Mouse (Mus musculus) kidney, postnatal 4 days (tissue): ENCODE results near the gene Ccdc88c.

Source experiments
- DNase-seq, 2 experiments: peaks; one replicate each; pipeline ENCODE4 v3.0.0; 2021; ENCODE audit warnings: mixed read lengths in 2 of 2

Gene Ccdc88c

DNA sequence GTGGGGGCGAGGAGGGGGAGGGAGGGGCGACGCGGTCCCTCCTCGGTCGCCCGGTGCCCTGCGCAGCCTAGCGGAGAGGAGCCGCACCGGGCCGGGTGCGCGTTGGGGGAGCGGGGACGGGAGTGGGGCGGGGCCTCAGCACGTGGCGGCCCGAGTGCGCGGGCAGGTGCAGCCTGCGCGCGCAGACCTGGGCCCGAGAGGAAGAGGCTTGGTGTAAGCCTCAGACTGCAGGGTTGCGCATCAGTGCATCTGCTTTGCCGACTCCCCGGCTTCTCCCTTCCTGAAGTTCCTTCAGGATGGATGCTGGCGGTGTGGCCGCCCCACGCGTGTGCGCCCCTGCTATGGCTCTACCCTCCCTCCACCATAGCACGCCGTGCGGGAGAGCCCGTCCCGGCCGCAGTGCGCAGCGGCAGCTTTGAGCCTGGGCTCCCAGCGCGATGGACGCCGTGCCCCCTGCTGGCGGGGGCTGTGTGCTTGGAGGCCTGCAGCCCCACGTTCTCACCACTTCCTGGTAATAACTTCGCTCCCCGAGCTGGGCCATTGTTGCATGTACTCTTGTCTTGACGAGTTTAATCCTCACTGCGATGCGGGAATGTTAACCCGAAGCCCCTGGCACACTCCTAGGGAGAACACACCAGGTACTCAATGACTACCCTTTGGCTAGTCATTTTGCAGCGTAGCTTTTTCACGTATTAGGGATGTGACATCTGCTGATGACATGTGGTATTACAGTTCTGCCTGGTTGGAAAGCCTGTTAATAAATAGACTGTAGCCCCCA lies at the start of gene Ccdc88c:
TSS of gene Ccdc88c (minus strand) at position 103 of the 778 bp plus-strand sequence.
- DNase-seq: peak; percentile 87 to 93

DNA sequence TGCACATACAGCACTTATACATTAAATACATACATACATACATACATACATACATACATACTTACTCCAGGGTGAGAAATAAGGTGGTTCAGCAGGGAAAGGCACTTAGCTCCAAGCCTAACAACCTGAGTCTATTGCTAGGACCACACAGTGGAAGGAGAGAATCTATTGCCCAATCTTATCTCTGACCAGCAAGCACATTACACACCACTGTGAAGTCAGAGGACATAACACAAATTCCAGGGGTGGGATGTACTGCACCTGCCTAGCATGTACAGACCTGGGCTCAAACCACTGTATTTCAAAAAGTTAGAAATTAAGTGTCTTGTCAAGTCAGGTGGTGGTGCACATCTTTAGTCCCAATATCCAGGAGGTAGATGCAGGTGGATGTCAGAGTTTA lies 49.1 kb upstream of the Ccdc88c start:
- DNase-seq: no peak

DNA sequence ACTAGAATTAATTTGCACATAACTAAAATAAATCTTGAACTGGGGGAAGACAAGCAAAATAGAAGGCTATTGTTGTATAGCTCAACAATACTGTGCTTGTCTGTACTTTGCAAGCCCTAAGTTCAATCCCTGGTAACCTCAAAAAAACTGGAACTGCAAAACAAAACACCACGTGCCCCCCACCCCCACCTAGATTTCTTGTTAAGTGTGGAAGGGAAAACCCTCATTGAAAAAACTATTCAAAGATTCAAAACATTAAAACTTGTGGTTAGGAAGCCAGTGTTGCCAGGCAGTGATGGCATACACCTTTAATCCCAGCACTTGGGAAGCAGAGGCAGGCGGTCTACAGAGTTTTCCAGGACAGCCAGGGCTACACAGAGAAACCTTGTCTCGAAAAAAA lies 46.6 kb upstream of the Ccdc88c start:
- DNase-seq: no peak

DNA sequence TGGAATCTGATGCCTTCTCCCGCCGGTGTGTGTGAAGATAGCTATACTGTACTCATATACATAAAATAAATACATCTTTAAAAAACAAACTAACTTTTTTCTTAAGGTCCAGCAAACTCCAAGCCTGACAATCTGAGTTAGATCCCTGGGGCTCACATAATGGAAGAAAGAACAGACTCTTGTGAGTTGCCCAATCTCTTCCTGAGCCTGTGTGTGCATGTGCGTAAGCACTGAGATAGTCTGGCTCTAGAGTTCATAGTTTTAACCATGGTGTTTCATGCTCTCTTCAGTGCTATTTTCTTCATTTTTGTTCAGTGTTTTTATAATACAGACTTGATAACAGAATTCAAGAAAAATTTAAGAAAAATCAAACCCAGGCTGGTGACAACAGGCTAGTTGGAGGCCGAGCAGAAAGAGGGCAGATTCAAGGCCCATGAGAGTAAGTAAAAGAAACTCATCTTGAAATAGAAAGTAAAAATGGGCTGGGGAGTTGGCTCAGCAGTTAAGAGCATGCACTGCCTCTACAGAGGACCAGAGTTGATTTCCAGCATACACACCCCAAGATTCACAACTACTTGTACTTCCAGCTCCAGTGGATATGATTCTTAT lies 46.1 kb upstream of the Ccdc88c start:
- no peak for DNase-seq

DNA sequence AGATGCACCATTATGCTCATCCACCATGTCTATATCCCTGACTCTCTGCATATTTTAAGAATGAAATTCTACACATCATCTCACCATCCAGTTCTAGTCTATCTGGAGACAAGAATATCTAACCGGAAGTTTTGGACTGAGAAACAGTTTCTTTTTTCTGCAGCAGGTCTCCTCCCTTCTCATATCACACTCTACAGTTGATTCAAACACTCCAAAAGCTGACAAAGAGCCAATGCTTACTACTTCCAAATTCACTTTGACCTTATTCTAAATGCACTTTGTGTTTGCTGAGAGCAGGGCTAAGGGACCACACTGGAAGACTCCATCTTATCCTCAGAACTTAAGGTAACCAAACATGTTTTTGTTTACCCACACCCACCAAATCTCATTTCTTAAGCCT lies 41.0 kb upstream of the Ccdc88c start:
- DNase-seq: no peak

DNA sequence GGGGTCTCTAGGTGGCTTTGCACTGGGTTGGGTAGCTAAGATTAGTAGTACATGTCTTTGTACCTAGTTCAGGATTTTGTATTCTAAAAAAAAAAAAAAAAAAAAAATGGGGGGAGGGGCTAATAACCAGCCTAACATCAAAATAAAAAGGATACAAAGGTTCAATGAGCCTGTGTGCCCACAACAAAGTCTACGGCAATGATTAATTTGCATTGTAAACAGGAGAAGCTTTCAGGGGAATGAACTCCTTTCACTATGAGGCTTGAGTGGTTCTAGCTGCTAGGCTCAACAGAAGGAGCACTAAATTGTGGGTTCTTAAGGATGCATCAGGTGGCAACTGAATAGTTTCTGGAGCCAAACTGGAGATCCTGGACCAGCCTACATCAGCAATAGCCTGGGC lies 37.5 kb upstream of the Ccdc88c start:
- no peak for DNase-seq

DNA sequence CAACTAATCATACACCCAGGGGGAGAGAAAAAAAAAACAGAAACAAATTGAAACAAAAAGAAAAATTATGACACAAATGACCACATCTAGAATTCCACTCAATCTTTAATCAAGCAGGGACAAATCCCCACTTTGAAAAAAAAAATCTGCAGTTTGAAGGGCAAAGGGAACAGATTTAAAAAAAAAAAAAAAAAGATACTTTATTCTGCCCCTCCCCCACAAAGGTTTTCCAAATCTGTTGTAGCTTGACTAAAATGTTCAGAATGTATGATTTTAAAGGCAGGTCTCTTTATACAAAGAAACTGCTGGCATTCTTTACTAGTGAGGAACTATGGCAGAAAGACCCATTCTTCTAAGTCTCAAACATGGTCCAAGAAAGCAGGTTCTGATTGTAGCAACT lies 11.1 kb upstream of the Ccdc88c start:
- DNase-seq: no peak

DNA sequence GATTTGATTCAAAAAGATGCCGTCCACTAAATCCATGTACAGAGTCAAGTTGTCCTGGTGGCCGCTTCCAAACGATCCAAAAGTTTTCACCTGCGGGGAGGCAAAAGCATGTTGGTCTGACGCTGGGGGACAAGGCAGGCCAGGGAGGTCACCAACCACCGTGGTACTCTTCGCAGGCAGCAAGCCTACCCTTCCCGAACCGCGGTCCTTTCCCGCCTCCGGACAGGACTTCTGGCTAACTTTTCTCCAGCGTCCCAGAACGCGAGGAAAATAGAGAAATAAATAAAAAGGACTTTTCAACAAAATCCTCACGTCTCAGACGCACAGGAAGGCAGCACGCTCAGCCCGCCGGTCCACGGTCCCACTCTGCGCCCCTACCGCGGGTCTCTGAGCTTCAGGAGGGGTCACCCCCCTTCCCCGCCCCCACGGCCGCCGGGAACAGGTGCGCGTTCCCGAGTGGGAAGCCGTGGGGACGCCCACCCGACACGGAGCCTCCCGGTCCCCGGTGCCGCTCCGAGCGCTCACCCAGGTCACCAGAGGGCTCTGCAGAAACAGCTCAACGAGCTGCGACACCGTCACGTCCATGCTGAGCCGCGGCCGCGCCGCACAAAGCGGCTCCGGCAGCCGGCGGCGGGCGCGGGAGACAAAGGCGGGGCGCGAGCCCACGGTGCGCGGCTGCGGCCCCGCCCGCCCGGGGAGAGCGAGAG lies 456 bp downstream of the Ccdc88c start:
- DNase-seq: peak in 1 of 2 experiments; percentile 42

DNA sequence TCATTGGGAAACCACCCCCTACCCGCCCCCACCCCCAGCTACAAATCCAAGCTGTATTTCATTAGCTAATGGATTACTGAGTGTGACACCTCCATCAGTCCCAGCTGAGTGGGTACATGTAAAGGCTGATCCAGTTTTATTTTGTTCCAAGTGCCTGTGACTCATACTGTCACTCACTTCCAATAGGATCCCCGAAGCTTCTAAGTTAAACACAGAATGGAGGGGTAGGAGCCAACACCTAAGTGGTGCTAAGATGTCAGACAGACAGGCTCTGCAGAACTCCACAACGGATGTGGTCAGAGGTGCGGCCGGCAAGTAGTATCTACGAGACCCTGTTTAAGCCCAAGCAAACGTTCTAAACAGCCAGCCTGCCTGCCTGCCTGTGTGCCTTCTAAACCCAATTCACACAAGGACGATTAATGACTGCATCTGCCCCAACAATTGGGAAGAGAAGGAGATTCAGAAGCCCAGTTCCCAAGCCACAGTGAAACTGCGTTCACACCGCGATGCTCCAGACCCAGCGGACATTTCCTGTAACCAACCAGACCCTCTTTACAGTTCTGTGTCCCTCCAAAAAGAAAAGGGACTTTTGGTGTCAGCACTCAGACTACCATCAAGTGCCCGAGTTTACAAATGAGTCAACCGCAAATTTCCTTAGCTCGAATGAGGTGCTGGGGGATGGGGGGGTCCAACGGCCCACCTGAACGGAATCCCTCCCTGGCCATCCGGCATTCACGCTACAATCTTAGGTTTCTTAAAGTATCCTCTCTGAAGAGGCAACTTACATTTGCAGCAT lies 1.2 kb downstream of the Ccdc88c start:
- DNase-seq: peak in 1 of 2 experiments; percentile 41

DNA sequence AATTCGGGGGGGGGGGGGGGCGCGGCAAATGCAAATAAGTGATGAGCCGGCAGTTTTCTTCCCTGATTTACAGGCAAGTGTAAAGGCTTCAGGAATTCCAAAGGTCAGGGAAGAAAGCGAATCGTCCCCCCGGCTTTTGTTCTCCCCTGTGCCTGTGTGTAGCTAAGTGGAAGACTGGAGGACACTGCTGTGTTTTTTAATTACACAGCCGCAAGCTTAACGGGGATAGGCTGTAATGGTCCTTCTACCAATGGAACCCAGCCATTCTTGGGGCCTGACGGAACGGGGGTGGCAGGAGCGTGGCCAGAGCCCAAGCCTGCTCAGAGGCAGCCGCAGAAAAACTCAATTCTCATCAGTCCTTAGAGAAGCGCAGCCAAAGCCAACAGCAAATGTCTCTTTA lies 1.9 kb downstream of the Ccdc88c start:
- peak in 1 of 2 experiments; percentile 31 for DNase-seq

DNA sequence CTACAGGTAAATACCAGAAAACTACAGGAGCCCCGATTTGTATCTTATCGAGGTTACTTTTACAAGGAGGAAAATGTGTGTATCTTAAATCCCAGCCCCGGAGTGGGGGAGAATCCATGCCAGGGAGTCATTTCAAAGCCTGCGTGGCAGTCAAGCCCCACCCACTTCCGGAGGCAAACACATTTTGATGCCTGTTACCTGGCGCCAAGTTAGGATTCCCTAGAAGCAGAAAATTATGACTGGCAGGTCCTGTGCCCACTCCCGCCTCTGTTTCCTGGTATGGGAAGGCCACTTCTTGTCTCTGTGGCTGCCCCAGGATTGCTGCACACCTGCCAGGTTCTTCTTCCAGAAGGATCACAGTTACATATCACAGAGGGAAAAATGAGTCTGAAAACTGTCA lies 2.3 kb downstream of the Ccdc88c start:
- DNase-seq: peak in 1 of 2 experiments; percentile 33

DNA sequence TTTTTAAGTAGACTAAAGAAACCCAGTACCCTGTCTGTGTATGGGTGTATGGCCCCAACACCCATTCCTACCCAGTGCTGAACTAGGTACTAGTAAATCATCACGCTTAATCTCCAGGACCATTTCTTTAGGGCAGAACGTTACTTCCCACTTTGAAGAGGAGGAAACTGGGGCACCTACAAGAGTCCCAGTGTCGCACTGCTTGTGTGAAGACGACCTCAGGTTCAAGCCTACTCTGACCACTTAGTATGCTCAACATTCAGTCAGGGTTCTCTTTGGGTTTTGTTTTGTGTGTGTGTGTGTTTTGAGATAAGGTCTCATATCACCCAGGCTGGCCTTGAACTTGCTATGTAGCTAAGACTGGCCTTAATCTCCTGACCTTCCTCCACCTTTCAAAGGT lies 2.8 kb downstream of the Ccdc88c start:
- DNase-seq: no peak

DNA sequence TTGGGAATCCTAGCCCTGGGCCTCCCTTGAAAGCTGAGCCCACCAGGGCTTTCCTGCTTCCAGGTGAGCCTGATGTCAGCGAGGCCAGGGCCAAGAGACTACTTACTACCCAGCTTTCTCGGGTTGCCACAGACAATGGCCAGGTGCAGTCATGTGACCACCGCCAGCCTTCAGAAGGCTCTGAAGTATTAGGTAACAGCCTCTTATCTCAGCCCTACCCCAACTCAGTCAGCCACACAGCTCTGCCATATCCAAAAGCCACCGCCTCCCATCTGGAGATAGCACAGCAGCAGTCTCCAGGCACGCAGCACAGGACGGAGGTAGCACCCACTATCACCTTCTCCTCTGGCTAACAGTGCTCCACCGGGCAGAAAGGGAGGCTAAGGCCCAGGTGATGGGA lies 3.5 kb downstream of the Ccdc88c start:
- DNase-seq: no peak

DNA sequence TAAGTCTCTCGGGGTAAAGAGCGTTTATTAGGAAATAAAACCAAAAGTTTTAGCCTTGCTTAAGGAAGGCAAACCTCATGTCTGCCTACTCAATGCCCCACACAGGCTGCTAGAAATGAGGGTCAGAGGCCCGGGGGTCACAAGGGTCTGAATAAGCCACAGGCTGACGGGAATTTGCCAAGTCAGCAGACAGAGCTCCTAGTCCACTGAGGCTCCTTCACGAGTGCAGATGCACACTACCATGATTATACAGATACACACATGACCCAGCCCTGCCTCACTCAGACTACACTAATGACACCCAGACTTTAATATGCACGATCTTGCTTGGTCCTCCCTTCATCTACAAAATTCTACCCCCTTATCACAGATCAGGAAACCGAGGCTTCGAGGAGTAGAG lies 4.0 kb downstream of the Ccdc88c start:
- DNase-seq: no peak

DNA sequence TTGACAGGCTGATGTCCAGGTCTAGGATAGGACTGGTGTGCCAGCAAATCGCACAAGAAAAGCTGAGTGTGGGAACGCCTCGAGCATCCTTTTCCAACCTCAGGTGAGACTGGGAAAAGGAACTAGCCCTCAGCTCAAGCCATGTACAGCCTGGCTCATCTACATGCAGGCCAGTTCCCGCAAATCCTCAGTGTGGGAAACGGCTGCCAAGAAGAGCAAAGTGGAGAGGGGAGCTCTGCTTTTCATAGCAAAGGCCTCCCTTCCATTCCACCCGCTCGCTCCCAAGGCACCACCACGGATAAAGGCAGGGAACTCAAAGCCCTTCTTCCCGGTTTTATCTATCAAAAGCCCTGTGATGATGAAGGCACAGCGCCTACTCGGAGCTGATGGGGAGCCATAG lies 5.7 kb downstream of the Ccdc88c start:
- DNase-seq: no peak

DNA sequence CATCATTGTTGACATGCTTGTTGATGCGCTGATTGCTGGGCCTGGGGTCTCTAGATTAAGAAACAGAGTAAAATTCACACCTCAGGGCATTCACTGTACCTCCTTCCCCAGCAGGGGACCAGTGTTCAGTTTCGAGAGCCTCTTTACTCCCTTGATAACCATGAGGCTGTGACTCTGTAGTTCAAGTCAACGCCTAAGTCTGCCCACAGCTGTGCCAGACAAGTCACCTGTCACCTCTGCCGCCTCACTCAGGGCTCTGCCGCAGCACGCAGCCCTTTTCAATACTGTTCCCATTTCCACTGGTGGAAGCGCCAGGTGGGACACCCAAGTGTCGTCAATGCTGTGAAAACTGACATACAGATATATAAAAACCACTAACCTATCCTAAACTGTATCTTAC lies 6.5 kb downstream of the Ccdc88c start:
- no peak for DNase-seq

DNA sequence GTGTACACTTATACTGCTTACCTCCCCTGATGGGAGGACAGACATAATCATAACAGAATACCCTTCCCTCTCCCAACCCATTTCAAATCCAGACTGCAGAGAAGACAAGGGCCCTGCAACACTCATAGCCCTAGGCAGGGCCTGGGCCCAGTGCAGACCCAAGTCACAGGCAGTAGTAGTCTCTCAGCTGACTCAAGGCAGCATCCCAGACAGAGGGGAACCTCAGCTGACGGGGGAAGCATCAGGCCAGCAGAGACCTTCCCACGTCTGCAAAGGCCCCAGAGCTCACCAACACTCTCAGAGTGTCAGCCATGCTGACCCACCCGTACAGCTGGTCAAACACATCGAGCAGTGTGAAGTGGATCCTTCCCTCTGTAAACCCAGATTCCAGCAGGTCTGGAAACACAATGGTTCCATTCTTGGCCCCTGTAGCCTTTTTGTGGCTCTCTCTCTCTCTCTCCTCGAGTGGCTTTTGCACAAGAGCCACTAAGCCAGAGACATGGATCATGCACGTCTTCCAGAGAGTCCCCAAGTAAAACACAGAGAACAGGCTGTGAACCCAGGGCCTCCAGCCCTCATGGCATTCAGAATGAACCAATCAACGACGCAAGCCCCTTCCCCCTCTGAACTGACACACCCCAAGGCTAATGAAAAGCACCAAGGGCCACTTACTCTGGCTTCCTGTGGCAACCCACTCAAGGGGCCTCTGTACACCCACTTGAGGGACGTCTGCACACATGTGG lies 7.2 kb downstream of the Ccdc88c start:
- no peak for DNase-seq

DNA sequence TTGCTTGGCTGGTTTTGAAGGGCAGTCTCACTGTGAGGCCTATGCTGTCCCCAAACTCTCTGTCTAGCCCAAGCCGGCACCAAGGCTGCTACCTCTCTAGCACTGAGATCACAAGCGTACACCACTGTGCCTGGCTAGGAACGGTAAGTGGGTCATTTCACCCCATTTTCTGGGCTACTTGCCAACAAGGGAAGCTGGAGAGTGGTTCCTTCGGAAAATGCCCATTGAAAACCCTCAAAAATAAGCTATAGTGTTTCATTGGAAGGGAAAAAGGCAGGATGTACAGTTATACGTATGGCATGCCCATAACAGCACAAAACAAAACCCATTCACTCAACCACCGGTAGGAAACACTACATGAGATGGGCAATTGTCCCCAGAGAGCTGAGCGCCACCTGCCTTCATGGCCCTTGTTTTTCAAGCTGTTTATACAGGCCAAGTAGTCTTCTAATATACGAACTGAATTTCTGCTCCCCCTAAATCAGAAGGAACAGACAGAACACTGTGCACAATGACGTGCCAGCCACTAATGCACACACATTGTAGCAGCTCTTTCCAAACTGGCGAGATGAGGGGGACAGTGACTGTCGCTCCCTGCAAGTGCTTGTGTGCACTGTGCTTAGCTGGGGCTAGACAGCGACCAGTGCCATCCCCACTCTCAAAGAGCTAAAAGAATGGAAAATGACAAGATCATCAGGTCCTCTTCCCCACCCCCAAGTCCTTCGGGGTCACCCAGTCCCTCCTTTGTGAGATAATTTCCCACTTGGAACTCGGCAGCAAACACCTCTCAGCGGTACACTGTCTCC lies 8.4 kb downstream of the Ccdc88c start:
- no peak for DNase-seq

DNA sequence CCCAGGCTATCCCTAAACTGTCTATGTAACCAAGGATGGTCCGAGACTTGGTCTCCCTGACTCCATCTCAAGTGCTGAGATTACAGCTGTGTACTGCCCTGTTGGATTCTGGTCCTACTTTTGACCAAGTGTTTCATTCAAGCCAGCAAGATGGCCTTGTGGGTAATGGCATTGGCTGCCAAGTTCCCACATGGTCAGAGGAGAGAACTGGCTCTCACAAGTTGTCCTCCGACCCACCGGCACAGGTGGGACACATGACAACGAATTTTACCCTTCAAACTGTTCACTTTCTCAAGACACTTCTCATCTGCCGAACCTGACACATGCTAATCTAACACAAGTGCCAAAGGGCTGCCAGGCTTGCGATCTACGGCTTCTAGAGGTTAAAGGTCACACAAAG lies 9.4 kb downstream of the Ccdc88c start:
- DNase-seq: no peak

DNA sequence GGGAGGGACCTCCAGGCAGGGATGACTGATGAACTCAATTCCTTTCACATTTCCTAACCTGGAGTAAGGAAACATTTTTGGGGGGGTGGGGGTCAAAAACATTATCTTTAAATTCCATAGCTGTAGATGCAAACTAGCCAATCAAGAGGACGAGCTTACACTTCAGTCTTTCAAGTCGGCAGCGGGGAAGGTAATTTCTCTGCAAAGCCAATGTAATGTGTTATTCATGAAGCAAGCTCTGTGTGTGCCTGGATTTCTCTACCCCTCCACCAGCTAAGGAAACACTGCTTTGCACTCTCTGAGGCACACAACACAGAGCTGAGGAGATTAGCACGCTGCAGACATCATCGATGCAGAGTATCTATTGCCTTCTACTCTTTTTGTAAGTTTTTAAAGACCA lies 9.8 kb downstream of the Ccdc88c start:
- no peak for DNase-seq

DNA sequence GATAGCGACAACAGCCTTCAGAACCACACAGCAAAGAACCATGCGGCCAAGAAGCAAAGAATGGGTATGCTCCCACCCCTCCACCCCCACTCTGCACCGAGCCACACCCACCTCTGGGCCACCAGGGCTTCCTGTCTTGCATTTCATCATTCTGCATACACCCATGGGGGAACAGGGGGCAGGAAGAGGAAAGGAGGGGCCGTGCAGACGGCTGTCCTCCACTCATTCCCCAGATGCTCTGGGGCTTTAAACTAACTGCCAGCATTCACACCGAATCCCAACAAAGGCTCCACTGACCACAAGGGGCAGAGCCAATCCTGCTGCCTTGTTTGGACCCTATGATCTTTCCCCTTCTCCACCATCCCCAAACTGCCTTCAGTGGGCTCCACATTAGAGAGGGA lies 10.9 kb downstream of the Ccdc88c start:
- DNase-seq: peak in 1 of 2 experiments; percentile 54
